Mouse (Mus musculus) heart, adult 18-20 months (tissue): ENCODE results near the gene Zfp428. TPM values are rescaled to one million over a fixed set of nuclear protein-coding genes. Genes with fewer than 3 reads are reported as not detected.

Experiments used
- DNase-seq, 2 experiments: peaks; one replicate each; pipeline ENCODE4 v3.0.0; 2021 to 2022; ENCODE audit warnings: mixed read lengths in 1 of 2
- total RNA-seq, 2 experiments: library from RNA; stranded (reverse); gene quantifications; 2 replicates each; pipeline ENCODE4 v1.2.3; 2021

The Zfp428 gene
- total RNA-seq, 2 experiments from 2014 or later, result 13.3 to 20.8 TPM

DNA sequence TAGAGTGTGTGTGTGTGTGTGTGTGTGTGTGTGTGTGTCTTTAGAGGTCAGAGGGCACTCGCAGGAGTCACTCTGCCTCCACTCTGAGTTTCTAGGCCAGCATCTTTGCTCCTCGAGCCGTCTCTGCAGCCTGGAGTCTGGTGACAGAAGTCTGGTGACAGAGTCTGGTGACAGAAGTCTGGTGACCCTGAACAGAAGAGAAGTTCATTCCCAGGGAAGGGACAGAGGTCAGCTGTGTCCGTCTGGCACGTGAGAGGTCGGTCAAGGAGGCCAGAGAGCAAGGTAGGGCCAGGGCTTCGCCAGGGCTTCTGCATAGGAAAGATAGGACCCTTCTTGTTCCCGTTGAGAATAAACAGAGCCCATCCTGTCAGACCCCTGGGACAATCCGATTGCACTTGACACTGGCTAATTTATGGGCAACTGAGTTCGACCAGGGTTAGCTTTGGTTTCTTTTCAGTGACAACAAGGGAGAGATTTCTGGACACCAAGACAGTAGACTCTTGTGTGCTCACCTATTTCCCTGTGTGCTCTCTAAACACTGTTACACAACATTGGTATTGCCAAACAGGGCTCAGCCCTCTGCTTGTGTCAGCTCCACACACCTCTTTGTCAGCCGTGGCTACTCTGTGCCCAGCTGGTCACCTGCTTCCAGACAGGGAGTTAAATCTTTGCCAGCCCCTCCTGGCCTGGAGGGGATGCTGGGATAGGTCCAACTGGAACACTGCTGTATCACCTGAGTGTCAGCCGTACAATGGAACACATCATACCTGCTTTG lies 45.4 kb downstream of the Zfp428 start:
- no peak for DNase-seq

DNA sequence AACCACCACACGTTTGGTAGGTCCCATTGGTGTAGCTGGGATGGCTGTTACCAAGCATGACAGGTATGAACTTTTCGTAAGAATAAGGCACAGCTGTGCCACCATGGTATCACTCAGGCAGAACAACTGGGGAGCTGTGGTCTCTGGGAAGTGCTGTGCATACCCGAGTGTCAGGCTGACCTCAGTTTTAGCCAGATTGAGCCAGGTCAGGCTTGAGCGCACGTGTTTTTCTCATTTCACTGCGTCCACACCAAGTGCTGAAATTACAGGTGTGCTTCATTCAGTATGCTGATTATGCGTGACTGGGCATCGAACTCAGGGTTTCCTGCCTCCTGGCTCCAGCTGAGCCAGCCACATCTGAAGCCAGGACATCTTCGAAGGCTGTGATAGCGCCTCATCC lies 49.0 kb downstream of the Zfp428 start:
- no peak for DNase-seq

DNA sequence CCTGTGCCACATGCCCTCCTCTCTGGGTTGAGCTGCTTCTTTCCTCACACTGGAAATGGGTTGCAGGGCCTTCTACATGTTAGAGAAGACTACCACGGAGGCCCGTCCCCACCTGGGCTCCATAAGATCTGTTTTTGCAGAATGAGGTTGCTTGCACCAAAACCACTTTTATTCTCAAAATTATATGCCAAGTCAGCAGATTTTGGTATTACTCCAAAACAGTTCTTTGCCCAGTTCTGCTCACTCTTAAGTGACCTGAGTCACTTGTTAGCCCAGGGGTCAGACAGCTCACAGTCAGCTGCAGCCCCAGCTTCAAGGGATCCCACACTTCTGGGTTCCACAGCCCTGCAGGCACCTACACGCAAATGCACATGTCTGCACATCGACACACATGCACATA lies 54.6 kb downstream of the Zfp428 start:
- DNase-seq, result no peak

DNA sequence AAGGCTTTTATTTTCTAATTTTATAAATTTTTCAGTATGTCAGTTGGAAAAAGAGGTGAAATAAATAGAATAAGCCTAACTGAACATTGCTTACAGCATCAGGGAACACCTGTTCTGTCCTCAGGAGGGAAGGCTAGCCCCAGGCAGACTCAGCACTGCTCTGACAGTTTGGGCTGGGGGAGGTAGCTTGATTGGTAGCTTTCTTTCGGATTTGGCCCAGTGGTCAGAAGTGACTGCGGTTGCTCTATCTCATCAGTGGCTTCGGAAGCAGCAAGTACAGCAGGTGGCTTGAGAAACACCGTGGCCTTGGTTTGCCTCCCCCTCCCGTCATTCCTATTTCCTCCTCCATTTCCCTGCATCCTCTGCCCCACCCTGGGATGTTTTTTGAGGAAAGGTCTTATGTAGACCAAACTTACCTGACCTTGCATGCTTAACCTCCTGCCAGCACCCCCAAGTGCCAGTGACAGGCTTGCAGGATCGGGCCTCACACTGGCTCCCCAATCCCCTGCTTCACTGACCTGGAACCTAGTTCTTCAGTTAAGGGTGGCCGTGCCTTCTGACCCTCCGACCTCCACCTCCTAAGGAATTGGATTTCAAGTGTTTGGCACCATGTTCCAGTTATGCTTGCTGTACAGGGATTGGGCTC lies 56.5 kb downstream of the Zfp428 start:
- DNase-seq, result no peak

DNA sequence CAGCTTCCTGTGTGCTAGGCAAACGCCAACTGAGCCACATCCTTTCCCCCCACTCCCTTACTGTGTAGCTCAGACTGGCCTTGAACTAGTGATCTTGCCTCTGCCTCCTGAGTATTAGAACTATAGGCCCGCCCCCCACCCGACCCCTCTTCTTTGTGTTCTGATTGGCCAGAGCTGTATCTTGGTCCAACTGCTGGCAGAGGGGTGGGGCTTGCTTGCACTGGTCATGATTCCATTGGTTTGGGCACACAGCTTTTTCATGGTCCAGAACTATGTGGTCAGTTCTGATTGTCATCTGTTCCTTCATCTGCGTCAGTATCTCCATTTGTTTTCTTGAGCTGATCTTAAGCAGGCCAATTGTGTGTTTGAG lies 57.0 kb downstream of the Zfp428 start:
- no peak for DNase-seq

DNA sequence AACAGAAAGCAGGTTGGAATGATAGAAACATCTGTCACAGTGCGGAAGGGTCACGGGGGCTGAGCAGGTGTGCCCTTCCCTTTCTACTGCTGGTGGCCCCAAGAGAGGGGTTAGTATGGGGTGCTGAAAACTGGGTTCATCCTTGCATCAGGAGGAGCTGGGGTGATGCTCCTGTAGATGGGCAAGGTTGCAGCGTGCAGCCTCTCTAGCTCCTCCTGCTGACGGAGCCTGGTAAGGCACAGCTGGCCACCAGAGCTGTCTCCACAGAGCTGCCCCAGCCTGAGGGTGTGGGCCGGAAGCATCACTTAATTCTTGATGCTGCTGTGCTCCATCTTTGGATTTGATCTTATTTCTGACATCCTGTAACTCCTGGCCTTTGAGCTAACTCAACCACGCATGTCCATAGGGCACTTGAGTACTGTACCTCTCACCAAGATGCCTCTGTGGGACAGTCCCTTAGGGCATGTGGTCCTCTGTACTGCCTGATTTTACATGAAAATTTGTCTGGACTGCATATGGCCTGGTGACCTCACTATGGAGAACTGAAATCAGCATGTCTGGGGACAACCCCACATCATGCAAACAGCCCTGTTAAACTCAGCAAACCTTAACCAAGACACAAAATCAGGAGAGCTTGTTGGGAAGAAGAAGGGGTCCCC lies 57.9 kb downstream of the Zfp428 start:
- DNase-seq, result peak; percentile 58 to 74

Other genes starting within 250 kb of the Zfp428 start
- gene Zfp93, start 236.6 kb upstream of the Zfp428 start, total RNA-seq, result 1 to 10 TPM; 3.1 to 3.6 TPM
- 1 to 10 TPM; 2.2 to 2.6 TPM for gene Zfp61, start 205.8 kb upstream of the Zfp428 start, total RNA-seq
- 1 to 10 TPM; 2.5 TPM for gene Zfp94, start 190.3 kb upstream of the Zfp428 start, total RNA-seq
- gene Tescl, start 173.1 kb upstream of the Zfp428 start, total RNA-seq, result under 1 TPM in 1 of 2 experiments, not detected in 1; 0.32 TPM
- not detected for gene Lypd5, start 157.8 kb upstream of the Zfp428 start, total RNA-seq
- gene Kcnn4, start 136.7 kb upstream of the Zfp428 start, total RNA-seq, result 1 to 10 TPM in 1 of 2 experiments, under 1 TPM in 1; 0.69 to 2.4 TPM
- 1 to 10 TPM; 6.6 to 8.4 TPM for gene Smg9, start 107.4 kb upstream of the Zfp428 start, total RNA-seq
- not detected for gene Irgc1, start 54.7 kb upstream of the Zfp428 start, total RNA-seq
- gene Plaur, start 44.5 kb upstream of the Zfp428 start, total RNA-seq, result 1 to 10 TPM; 2.6 to 3.4 TPM
- 10 to 100 TPM; 15.4 to 24.2 TPM for gene Cadm4, start 25.0 kb upstream of the Zfp428 start, total RNA-seq
- not detected for gene AC161166.1, start 5.4 kb downstream of the Zfp428 start, total RNA-seq
- gene Irgq, start 23.7 kb downstream of the Zfp428 start, total RNA-seq, result 10 to 100 TPM; 15.3 to 18.3 TPM
- gene Pinlyp, start 39.1 kb downstream of the Zfp428 start, total RNA-seq, result not detected
- 10 to 100 TPM; 21.7 to 23.9 TPM for gene Xrcc1, start 39.3 kb downstream of the Zfp428 start, total RNA-seq
- 10 to 100 TPM; 61.2 to 71.1 TPM for gene Ethe1, start 80.5 kb downstream of the Zfp428 start, total RNA-seq
- under 1 TPM in 1 of 2 experiments, not detected in 1; 0.13 TPM for gene Zfp575, start 80.6 kb downstream of the Zfp428 start, total RNA-seq
- under 1 TPM; 0.10 to 0.31 TPM for gene Phldb3, start 103.8 kb downstream of the Zfp428 start, total RNA-seq
- not detected for gene Lypd3, start 129.5 kb downstream of the Zfp428 start, total RNA-seq
- not detected for gene Tex101, start 169.7 kb downstream of the Zfp428 start, total RNA-seq
- not detected for gene BC049730, start 202.2 kb downstream of the Zfp428 start, total RNA-seq
- gene Gm4763, start 219.9 kb downstream of the Zfp428 start, total RNA-seq, result not detected